Mouse (Mus musculus): ENCODE data around the gene Otulin.

GRCm38 (mm10) chr15:27571179-27571578, 59.3 kb downstream of the Otulin start:
- TF ChIP-seq CTCF (IDR thresholded peaks at IDR 0.05; ENCODE audit: low read depth), result no peak
- no peak for TF ChIP-seq EP300 (IDR thresholded peaks at IDR 0.05; ENCODE audit: low read depth)

Measured in liver, embryonic 14.5 days (tissue).